Mouse (Mus musculus): Measurements from ENCODE around the gene Asb7.

Asb7 gene

GRCm38 (mm10) chr7:66653596-66653995, 35.8 kb downstream of the Asb7 start:
- no peak for DNase-seq (ENCODE audit: low read depth, low spot score)

DNA sequence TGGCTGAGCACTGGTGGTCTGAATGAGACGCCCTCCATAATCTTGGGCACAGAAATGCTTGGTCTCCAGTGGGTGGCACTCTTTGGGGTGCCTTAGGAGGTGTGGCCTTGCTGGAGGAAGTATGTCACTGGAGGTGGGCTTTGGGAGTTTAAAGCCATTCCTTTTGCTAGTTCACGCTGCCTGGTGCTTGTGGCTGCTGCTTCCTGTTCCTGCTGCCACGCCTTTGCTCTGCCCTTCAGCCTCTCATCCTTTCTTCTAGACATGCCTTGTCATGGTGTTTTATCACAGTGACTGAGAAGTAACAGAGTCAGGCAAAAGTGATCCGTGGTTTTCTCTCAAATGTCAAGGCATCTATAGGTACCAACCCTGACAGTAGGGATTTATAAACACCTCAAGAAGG, 37.2 kb downstream of the Asb7 start:
- DNase-seq (ENCODE audit: low read depth, low spot score), result peak; percentile 65

DNA sequence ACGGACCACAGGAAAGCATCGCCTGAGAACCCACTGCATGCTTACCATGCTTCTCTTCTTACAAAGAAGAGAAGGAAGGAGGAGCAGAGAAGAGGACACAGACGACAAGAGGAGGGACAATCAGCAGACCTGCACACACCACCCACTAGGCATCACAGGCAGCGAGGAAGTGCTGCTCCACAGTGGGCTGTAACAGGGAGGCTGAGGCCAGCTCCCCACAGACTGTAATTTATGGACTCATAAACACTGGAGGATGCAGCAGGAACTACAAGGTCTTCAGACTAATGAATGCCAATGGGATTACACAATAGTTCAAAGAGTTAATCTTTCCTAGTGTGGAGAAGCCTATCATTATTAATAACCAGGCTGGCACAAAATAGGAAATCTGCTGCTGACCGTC, 38.5 kb downstream of the Asb7 start:
- DNase-seq (ENCODE audit: low read depth, low spot score), result no peak

GRCm38 (mm10) chr7:66649181-66649580, 40.2 kb downstream of the Asb7 start:
- DNase-seq (ENCODE audit: low read depth, low spot score), result no peak

DNA sequence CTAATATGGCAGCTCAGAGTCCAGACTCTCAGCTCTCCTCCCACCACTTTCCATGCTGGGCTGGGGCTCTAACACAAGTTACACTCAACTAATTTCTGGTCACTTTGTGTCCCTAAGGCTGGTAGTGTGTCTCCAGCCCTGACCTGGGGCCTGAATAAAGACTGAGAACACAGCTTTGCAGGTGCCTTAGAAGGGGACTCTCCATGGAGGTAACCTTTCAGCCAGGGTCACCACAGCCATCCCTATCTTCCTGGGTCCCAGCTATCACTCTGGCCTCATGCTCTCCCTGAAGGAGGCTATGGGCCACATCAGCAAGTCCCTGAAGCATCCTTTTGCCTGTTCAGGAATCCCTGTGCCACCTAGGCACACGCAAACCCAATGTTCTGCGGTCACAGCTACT, 43.7 kb downstream of the Asb7 start:
- no peak for DNase-seq (ENCODE audit: low read depth, low spot score)

DNA sequence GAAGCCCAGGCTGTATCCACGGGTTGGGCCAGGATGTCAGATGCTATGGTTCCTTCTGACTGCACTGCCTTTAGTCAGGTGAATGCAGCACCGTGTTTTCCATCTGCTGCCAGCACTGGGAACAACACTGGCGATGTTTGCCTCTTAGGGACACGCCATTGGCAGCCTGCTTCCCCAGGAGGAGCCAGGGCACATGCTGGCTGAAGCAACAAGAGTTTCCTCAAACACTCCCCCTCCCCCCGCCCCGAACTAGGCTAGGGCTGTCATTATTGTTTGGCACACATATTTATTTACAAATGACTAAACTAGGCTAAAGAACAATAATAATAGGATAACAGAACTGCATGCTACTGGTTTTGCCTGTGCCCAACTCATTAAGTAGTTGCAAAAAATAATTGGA, 56.0 kb downstream of the Asb7 start:
- no peak for DNase-seq (ENCODE audit: low read depth, low spot score)

- DNase-seq (ENCODE audit: low read depth, low spot score), result no peak
Observed at GRCm38 (mm10) chr7:66630154-66630800, 59.1 kb downstream of the Asb7 start.

- no peak for DNase-seq (ENCODE audit: low read depth, low spot score)
Observed at GRCm38 (mm10) chr7:66629419-66629818, 60.0 kb downstream of the Asb7 start.

GRCm38 (mm10) chr7:66623436-66623835, 66.0 kb downstream of the Asb7 start:
- no peak for DNase-seq (ENCODE audit: low read depth, low spot score)

- no peak for DNase-seq (ENCODE audit: low read depth, low spot score)
Observed at GRCm38 (mm10) chr7:66601846-66602245, 87.5 kb downstream of the Asb7 start.

DNA sequence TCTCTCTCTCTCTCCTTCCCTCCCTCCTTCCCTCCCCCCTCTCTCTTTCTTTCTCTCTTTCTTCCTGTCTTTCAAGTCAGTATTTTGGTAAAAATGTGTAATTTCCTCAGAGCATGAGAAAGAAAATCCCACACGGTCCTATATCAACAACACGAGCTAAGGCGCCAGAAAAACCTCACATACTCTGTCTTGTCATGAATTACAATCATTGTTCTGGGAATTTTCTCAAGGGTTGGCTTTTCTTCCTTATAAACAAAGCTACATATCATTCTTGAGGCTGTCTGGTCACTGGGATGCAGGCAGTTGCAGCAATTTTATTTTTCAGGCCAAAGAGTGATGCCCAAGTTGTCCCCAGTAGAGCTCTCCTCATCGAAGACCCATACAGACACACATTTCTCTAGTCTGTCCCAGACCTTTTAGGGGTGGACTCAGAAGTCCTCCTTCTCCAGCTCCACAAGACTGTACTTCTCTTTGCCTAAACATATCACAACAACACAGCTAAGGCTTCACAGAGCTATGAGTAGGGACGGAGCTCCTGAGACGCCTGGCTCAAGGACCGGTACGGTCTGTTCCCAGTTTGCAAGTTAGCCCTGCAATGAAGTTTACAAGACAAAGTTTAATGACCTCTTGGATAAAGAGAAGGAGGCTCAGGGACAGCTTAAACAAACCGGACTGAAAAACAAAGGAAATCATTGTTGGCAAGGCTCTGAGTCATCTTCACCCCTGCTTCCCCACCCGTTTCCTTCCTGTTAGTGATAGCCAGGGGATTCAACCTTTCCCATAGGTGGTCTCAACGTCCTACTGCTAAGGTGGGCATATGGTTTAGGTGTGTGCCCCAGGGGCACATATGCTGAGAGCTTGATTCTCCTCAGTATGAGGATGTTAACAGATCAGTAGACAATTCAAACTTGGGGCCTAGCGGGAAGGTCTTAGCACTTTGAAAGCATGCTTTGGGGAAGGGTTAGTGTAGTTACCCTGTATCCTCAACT, 88.5 kb downstream of the Asb7 start:
- no peak for DNase-seq (ENCODE audit: low read depth, low spot score)

DNA sequence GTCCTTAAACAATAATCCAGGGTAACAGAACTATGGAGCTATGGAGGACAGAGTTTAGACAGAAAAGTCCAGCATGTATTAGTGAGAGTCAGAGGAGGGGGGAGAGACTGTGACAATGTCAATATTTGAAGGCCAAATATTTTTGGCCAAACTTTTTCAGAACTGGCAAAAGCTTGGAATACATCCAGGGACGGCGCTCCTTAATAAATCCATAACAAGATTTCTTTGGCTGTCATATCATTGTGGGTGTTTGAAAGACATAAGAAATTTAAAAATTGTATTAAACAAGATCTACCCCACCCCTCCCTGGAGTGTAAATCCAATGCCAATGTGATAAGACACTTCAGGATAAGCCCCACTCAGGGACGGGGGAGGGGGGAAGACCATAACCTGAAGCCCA, 89.3 kb downstream of the Asb7 start:
- no peak for DNase-seq (ENCODE audit: low read depth, low spot score)

GRCm38 (mm10) chr7:66597900-66598299, 91.5 kb downstream of the Asb7 start:
- no peak for DNase-seq (ENCODE audit: low read depth, low spot score)

All from R1 (cell line).